Mouse (Mus musculus): Measurements from ENCODE around the gene Hus1. TPM values are rescaled to one million over a fixed set of nuclear protein-coding genes. Genes with fewer than 3 reads are reported as not detected.
A peak's percentile ranks its signal among the peaks of the same experiment; 100 is the strongest.

Gene Hus1
- polyA plus RNA-seq (2015; fragmentation: Nextera tagmentation; extraction: Ambion mirVana) = 20.5 and 23.3 TPM in 2 replicates

DNA sequence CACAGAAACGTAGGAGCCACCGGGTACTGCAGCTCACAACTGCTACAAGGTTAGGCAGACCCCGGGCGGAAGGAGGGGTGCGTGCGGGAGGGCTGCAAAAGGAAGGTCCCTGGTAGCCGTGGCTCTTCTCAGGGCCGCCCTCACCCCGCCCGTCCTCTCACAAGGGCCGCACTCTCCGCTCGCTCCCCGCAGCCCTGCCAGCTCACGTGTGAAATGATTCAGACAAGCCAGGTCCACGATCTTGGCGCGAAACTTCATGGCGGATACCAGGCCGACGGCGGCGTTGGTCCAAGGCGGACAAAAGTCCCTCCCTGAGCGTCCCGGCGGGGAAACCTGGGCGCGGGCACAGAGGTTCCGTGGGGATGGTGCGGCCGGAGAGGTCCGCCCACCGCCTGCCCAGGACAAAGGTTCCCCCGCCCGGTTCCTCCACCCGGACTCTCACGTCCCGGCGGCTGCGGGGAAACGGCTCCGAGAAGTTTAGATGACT lies at the start of gene Hus1:
Gene Hus1 (minus strand): TSS at position 339 of the 487 bp plus-strand sequence.
- Histone ChIP-seq H3K4me1 (ENCODE audit: insufficient read depth, low read length) (peaks cover 9% of the 10 kb centered on the region), H3K27me3 (ENCODE audit: insufficient read depth, low read length) (no peaks in the 10 kb centered on the region; the same call in 1 of the 2 replicates), H3K27ac (ENCODE audit: low read length) (peak within 1 kb of the TSS; percentile 95), H3K9me3 (ENCODE audit: low read length) (no peaks in the 10 kb centered on the region), H3K9ac (replicated peaks; ENCODE audit: low read length) (peak within 1 kb of the TSS; percentile 82), H3K4me2 (replicated peaks; ENCODE audit: low read depth, low read length) (peak within 1 kb of the TSS; percentile 63), H3K36me3 (ENCODE audit: insufficient read depth, low read length) (peaks cover 15% of the 10 kb centered on the region), H3K4me3 (ENCODE audit: low read length) (peak within 1 kb of the TSS; percentile 69)
- ATAC-seq (ENCODE audit: low FRiP score, low TSS enrichment) = peak; percentile 98
- under 1% methylated on average over 43 of the region's 43 CpGs for WGBS

DNA sequence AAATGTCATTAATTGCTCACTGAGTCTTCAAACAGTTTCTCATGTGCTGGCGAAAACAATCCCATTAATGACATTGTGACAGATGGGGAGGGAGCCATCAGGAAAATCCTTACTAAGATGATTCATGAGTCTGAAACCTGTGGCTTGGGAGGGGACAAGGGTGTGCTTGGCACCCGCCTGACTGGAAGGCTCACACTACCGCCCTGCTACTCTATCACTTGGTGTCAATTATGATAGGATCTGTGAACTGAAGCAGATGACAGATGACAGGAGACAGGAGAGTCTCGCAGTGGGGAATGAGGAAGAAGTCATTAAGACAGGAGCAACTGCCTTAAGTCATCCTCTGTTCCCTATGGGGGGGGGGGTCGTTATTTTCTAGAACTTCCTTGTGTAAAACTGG lies 49.5 kb upstream of the Hus1 start:
- no peak overlapping the region for H3K9ac ChIP-seq (replicated peaks; ENCODE audit: low read length)
- no peaks in the 10 kb centered on the region for H3K9me3 ChIP-seq (ENCODE audit: low read length)
- no peaks in the 10 kb centered on the region for H3K27me3 ChIP-seq (ENCODE audit: insufficient read depth, low read length)
- ATAC-seq (ENCODE audit: low FRiP score, low TSS enrichment) = no peak
- WGBS = 54% methylated on average over 5 of the region's 5 CpGs
- H3K27ac ChIP-seq (ENCODE audit: low read length) = no peak overlapping the region
- no peak overlapping the region for H3K4me3 ChIP-seq (ENCODE audit: low read length)
- no peaks in the 10 kb centered on the region for H3K36me3 ChIP-seq (ENCODE audit: insufficient read depth, low read length)
- no peak overlapping the region for H3K4me2 ChIP-seq (replicated peaks; ENCODE audit: low read depth, low read length)
- H3K4me1 ChIP-seq (ENCODE audit: insufficient read depth, low read length) = no peaks in the 10 kb centered on the region

DNA sequence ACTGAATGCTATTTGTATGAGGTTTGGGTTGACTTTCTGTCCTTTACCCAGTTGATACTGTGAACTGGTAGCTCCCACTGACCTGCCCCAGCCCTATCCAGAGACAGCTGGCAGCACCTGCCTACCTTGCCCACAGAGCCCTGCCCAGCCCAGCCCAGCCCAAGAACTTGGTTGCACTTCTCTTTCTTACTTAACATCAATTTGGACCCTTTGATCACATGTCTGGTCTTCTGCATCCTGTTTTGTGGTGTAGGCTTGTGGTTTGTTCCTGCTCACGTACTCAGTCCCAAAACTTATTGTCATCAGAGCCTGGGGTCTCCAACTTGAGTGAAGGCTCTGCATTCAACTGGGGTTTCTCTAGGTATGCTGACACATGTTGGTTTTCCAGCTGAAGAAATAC lies 49.0 kb upstream of the Hus1 start:
- no peak overlapping the region for H3K4me3 ChIP-seq (ENCODE audit: low read length)
- H3K9ac ChIP-seq (replicated peaks; ENCODE audit: low read length) = no peak overlapping the region
- no peak overlapping the region for H3K4me2 ChIP-seq (replicated peaks; ENCODE audit: low read depth, low read length)
- 79% methylated on average over 1 of the region's 1 CpGs for WGBS
- H3K36me3 ChIP-seq (ENCODE audit: insufficient read depth, low read length) = no peaks in the 10 kb centered on the region
- H3K27ac ChIP-seq (ENCODE audit: low read length) = no peak overlapping the region
- no peaks in the 10 kb centered on the region for H3K27me3 ChIP-seq (ENCODE audit: insufficient read depth, low read length)
- H3K4me1 ChIP-seq (ENCODE audit: insufficient read depth, low read length) = no peaks in the 10 kb centered on the region
- ATAC-seq (ENCODE audit: low FRiP score, low TSS enrichment) = no peak
- no peaks in the 10 kb centered on the region for H3K9me3 ChIP-seq (ENCODE audit: low read length)

DNA sequence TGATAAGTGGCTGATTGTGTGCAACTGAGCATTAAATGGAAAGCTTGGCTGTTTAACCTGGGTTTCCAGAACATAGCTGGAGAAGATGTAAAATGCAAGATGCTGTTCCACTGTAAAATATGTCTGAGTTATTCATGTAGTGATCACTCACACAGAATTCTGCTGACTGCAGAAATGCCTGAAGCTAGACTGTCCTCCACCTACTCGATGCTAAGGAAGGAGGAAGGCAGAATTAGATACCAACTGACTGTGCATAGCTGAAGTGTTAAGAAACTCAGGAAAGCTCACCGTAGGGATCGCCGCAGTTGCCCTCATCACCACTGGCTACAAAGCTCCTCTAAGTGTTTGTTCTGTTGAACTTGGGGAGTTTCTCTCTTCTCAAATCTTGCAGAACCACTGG lies 46.7 kb upstream of the Hus1 start:
- no peak overlapping the region for H3K4me3 ChIP-seq (ENCODE audit: low read length)
- no peaks in the 10 kb centered on the region for H3K27me3 ChIP-seq (ENCODE audit: insufficient read depth, low read length)
- H3K9me3 ChIP-seq (ENCODE audit: low read length) = no peaks in the 10 kb centered on the region
- WGBS = 92% methylated on average over 4 of the region's 4 CpGs
- H3K36me3 ChIP-seq (ENCODE audit: insufficient read depth, low read length) = no peaks in the 10 kb centered on the region
- H3K4me2 ChIP-seq (replicated peaks; ENCODE audit: low read depth, low read length) = no peak overlapping the region
- H3K27ac ChIP-seq (ENCODE audit: low read length) = no peak overlapping the region
- no peak for ATAC-seq (ENCODE audit: low FRiP score, low TSS enrichment)
- no peaks in the 10 kb centered on the region for H3K4me1 ChIP-seq (ENCODE audit: insufficient read depth, low read length)
- H3K9ac ChIP-seq (replicated peaks; ENCODE audit: low read length) = no peak overlapping the region

DNA sequence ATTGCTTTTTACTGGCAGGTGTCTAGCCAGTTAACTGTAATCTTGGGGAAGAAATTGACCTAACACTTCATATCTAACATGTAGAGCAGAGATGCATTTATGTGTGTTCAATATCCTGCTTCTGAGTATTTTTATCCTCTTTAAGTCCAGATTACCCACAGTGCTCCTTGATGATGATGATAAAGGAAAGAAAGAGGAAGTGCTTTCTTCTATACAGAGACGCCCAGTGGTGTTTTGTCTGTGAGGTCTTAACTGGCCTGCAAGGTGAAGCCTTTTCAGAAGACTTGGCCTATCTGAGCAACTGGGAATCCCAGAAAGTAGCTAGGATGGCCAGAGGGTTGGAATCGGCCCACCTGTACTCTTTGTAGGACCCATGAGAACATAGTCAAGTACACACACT lies 45.9 kb upstream of the Hus1 start:
- no peaks in the 10 kb centered on the region for H3K9me3 ChIP-seq (ENCODE audit: low read length)

DNA sequence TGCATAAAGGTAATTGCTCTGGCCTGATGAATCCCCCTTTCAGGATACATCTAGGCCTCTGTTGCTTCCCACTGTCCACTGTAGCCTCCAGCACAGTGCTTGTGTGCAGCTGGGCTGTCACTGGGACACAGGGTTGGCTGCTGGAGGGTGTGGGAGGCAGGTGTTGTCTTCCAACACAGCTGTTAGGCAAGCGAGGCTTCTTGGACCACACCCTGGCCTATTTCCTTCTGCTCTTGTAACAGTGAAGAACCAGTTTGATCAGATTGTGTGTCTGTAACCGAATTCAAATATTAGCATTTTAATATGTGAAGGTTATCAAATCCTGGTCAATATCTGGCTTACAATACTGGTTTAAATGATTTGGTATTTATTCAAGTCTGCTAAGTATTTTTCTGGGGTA lies 40.9 kb upstream of the Hus1 start:
- Histone ChIP-seq H3K9ac (replicated peaks; ENCODE audit: low read length) (no peak overlapping the region), H3K27me3 (ENCODE audit: insufficient read depth, low read length) (peaks cover 12% of the 10 kb centered on the region; the same call in 1 of the 2 replicates), H3K4me2 (replicated peaks; ENCODE audit: low read depth, low read length) (no peak overlapping the region), H3K27ac (ENCODE audit: low read length) (no peak overlapping the region), H3K4me1 (ENCODE audit: insufficient read depth, low read length) (peaks cover 8% of the 10 kb centered on the region), H3K36me3 (ENCODE audit: insufficient read depth, low read length) (no peaks in the 10 kb centered on the region), H3K9me3 (ENCODE audit: low read length) (no peaks in the 10 kb centered on the region), H3K4me3 (ENCODE audit: low read length) (no peak overlapping the region)
- ATAC-seq (ENCODE audit: low FRiP score, low TSS enrichment) = no peak
- WGBS = 63% methylated on average over 2 of the region's 2 CpGs

More for the DNA sequence above, 45.9 kb upstream of the Hus1 start:
- no peak for ATAC-seq (ENCODE audit: low FRiP score, low TSS enrichment)
- no peak overlapping the region for H3K4me2 ChIP-seq (replicated peaks; ENCODE audit: low read depth, low read length)
- no peak overlapping the region for H3K27ac ChIP-seq (ENCODE audit: low read length)
- no peak overlapping the region for H3K4me3 ChIP-seq (ENCODE audit: low read length)
- H3K27me3 ChIP-seq (ENCODE audit: insufficient read depth, low read length) = no peaks in the 10 kb centered on the region
- H3K4me1 ChIP-seq (ENCODE audit: insufficient read depth, low read length) = no peaks in the 10 kb centered on the region
- 88% methylated on average over 2 of the region's 2 CpGs for WGBS
- H3K9ac ChIP-seq (replicated peaks; ENCODE audit: low read length) = no peak overlapping the region
- H3K36me3 ChIP-seq (ENCODE audit: insufficient read depth, low read length) = no peaks in the 10 kb centered on the region

DNA sequence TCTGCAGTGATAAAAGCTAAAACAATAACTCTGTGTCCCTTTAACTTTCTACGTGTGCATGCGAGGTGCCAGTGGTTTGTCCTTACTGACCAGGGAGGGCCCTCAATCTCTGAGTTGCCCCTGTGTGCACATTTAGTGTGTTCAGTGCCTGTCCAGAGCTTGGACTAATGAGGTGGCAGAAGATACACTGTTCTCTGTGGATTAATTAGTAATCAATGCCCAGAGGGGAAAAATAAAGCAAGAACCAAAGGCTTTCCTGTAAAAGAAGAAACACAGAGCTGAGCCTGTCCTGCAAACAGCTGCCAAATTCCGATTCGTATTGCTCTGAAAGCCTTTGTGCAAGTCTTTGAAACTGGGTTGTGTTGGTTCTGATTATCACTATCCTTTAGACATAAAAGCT lies 39.2 kb upstream of the Hus1 start:
- Histone ChIP-seq H3K27ac (ENCODE audit: low read length) (no peak overlapping the region), H3K9ac (replicated peaks; ENCODE audit: low read length) (no peak overlapping the region), H3K36me3 (ENCODE audit: insufficient read depth, low read length) (no peaks in the 10 kb centered on the region), H3K27me3 (ENCODE audit: insufficient read depth, low read length) (peaks cover 12% of the 10 kb centered on the region; the same call in 1 of the 2 replicates), H3K4me2 (replicated peaks; ENCODE audit: low read depth, low read length) (no peak overlapping the region), H3K4me1 (ENCODE audit: insufficient read depth, low read length) (peaks cover 8% of the 10 kb centered on the region), H3K9me3 (ENCODE audit: low read length) (no peaks in the 10 kb centered on the region), H3K4me3 (ENCODE audit: low read length) (no peak overlapping the region)
- WGBS = 80% methylated on average over 4 of the region's 4 CpGs
- no peak for ATAC-seq (ENCODE audit: low FRiP score, low TSS enrichment)

DNA sequence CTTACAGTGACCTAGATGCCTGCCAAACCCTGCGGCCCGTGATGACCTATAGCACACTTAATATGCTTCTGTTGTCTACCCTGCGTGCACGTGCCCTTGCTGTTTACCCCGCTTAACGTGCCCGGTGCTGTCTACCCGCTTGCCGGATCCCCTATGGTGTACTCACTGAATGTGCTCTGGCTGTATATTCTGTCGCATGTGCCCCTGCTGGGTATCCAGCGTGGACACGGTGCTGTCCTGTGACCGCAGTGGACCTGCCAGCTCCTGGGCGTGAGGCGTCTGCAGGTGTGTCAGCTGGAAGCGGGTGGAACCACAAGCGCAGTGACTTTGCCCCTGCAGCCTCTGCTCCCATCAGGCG lies 37.7 kb upstream of the Hus1 start, which contains the start of gene Sun3:
Gene Sun3 (minus strand): TSS at position 289 of the 358 bp plus-strand sequence.
- H3K9me3 ChIP-seq (ENCODE audit: low read length) = no peaks in the 10 kb centered on the region
- H3K4me2 ChIP-seq (replicated peaks; ENCODE audit: low read depth, low read length) = peak within 1 kb of the TSS; percentile 84
- peaks cover 12% of the 10 kb centered on the region; the same call in 1 of the 2 replicates for H3K27me3 ChIP-seq (ENCODE audit: insufficient read depth, low read length)
- peaks cover 8% of the 10 kb centered on the region for H3K4me1 ChIP-seq (ENCODE audit: insufficient read depth, low read length)
- H3K36me3 ChIP-seq (ENCODE audit: insufficient read depth, low read length) = no peaks in the 10 kb centered on the region
- peak within 1 kb of the TSS; percentile 58 for H3K9ac ChIP-seq (replicated peaks; ENCODE audit: low read length)
- H3K27ac ChIP-seq (ENCODE audit: low read length) = no peak within 1 kb of the TSS
- H3K4me3 ChIP-seq (ENCODE audit: low read length) = peak within 1 kb of the TSS; percentile 62
- peak; percentile 70 for ATAC-seq (ENCODE audit: low FRiP score, low TSS enrichment)
- WGBS = under 1% methylated on average over 18 of the region's 18 CpGs

DNA sequence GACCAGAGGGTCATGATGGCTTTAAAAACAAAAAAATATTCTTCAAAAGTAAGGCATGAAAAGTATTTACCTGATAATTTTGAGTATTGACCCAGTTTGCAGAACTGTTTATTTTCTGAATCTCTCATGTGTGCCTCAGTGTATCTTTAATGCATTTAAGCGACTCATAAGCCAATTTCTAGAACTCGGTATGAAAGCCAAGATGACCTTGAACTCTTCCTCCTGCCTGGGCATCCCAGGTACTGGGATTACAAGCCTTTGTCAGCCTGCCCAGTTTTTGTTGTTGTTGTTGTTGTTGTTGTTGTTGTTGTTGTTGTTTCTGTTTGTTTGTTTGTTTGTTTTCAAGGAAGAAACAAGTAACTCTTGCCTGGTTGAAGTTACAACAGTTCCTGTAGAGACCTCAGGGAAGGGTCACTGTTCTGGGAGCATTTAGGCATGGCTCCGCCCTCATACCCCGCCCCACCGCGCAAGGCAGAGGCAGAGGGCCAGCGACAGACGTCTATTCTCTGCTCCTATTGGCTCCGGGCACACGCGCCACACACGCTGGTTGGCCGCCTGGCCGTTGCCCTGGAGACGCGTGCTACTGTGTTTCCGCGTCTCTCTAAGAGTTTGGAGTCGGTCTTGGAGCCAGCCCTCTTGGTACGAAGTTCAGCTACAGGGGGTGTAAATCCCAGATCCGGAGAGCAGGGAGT lies 37.2 kb upstream of the Hus1 start, which contains the start of gene Gm11992:
Gene Gm11992 (plus strand): TSS at position 584 of the 692 bp plus-strand sequence.
- peak within 1 kb of the TSS; percentile 58 for H3K9ac ChIP-seq (replicated peaks; ENCODE audit: low read length)
- H3K27ac ChIP-seq (ENCODE audit: low read length) = no peak within 1 kb of the TSS
- peak within 1 kb of the TSS; percentile 84 for H3K4me2 ChIP-seq (replicated peaks; ENCODE audit: low read depth, low read length)
- H3K4me3 ChIP-seq (ENCODE audit: low read length) = peak within 1 kb of the TSS; percentile 62
- ATAC-seq (ENCODE audit: low FRiP score, low TSS enrichment) = peak; percentile 100
- H3K36me3 ChIP-seq (ENCODE audit: insufficient read depth, low read length) = no peaks in the 10 kb centered on the region
- peaks cover 12% of the 10 kb centered on the region; the same call in 1 of the 2 replicates for H3K27me3 ChIP-seq (ENCODE audit: insufficient read depth, low read length)
- 4% methylated on average over 21 of the region's 21 CpGs for WGBS
- peaks cover 8% of the 10 kb centered on the region for H3K4me1 ChIP-seq (ENCODE audit: insufficient read depth, low read length)
- H3K9me3 ChIP-seq (ENCODE audit: low read length) = no peaks in the 10 kb centered on the region

DNA sequence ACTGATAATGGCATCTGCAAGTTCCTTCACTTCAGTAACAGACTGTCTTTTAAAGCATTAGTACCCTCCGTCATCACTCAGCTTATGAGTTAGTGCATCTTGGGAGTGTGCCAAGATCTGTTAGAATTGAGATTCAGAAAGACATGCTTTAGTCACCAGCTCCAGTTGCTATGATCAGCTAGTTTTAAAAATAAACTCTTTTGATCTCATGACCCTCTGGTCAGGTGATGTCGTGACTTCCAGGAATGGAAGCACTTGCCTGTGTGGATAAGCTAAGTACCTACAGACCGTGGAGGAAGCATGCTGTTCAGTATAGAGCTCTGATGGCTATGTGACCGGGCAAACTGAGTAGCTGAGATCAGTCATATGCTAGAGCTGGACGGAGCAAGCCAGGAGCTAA lies 36.1 kb upstream of the Hus1 start:
- no peak for ATAC-seq (ENCODE audit: low FRiP score, low TSS enrichment)
- Histone ChIP-seq H3K36me3 (ENCODE audit: insufficient read depth, low read length) (no peaks in the 10 kb centered on the region), H3K27ac (ENCODE audit: low read length) (no peak overlapping the region), H3K27me3 (ENCODE audit: insufficient read depth, low read length) (peaks cover 12% of the 10 kb centered on the region; the same call in 1 of the 2 replicates), H3K4me3 (ENCODE audit: low read length) (no peak overlapping the region), H3K4me2 (replicated peaks; ENCODE audit: low read depth, low read length) (no peak overlapping the region), H3K4me1 (ENCODE audit: insufficient read depth, low read length) (peaks cover 8% of the 10 kb centered on the region), H3K9me3 (ENCODE audit: low read length) (no peaks in the 10 kb centered on the region), H3K9ac (replicated peaks; ENCODE audit: low read length) (no peak overlapping the region)
- WGBS = 71% methylated on average over 5 of the region's 5 CpGs
